Mouse (Mus musculus): ENCODE results near the gene Evi2a.

Gene Evi2a

DNA sequence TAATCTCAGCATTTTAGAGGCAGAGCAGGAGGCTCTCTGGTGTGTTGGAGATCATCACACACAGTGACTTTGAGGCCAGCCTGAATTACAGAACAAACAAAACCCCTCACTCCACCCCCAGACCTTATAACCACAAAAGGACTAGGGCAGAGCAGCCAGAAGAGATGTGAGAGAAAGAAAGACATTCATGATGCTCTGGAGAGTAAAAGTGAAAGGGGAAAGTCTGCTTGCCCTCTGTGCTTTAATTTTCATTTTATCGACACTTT is 6.2 kb downstream of the Evi2a start:
- DNase-seq (ENCODE audit: low read depth, low spot score): no peak

DNA sequence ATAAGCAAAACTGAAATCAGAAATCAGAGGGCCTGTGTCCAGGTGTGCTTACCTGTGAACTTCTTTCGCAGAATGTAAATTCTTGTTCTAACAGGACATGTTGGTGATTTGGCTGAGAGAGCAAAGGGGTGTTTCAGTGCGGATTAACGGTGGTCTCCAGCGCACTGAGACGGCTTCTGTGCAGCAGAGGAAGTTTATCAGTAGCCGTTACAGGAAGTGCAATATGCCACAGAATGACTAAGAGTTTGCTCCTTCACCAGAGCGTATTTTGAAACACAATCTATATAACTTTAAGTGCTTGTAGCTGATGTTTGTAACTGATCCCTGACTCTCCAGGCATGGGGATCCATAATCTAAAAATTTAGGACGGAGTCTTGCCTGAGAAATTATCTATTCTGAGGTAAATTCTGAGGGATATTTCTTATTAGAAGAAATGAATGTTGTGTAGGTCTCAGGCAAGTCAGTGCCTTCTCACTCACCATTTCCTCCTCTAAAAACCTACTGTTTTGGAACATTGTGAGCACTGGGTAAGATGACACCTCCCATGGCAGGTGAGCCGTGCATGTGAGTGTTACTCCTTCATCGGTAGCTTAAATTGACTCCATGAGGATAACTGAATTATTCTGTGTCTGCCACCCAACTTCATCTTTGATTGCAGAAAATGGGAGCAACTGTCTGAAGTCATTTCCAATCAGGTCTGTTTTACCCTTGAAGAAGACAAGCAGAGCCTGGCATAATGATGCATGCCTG is 6.7 kb downstream of the Evi2a start, which contains the start of gene Evi2b:
Evi2b (minus strand) TSS at position 203 of the 750 bp plus-strand sequence.
- DNase-seq (ENCODE audit: low read depth, low spot score): no peak

DNA sequence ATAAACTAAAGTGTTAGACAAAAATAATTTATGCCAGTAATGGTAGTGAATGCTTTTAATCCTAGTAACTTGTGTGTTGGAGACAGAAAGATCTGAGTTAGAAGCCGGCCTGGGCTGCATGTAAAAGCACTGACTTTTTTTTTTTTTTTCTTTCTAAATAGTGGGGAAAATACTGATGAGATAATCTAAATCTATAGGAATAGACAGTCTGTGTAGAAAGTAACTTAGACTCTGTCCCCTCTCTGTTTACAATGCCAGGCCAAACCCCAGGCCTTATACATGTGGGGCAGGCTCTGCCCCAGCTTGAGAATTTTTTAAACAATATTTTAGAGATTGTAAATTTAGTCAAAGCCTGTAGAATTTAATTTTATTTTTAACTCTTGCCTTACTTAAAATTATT is 7.5 kb downstream of the Evi2a start:
- no peak for DNase-seq (ENCODE audit: low read depth, low spot score)

DNA sequence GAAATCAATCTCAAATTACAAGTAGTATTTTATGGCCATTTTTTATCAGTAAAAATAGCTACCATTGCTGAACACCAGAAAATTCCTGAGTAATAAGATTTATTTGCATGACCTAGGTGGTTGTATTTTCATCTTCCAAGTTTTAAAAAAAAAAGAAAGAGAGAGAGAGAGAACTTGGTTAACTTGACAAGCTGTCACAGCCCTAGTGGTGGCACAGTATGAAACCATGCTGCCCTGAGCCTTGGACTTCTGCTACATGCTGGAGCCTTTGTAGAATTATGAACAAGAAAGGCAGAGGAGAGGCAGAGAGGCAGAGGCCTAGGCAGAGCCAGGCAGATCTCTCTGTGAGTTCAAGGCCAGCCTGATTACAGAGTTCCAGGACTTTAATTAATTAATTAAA is 8.5 kb downstream of the Evi2a start:
- DNase-seq (ENCODE audit: low read depth, low spot score): no peak

DNA sequence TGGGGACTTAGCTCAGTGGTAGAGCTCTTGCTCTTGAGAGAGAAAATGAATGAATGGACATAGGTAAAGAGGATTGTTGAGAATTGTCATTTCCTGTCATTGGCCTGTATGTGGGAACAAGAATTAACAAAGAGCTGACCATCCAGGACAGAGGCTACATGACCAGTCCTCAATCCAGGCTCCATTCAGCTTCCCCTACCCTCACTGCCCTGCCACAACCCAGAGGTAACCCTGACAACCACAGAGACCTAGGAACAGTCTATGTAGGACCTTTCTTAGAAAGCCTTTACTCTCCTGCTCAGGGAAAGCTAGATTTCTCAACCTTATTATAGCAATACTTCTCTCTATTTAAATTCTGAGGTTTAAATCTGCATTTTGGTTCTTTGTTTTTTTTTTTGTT is 9.6 kb downstream of the Evi2a start:
- no peak for DNase-seq (ENCODE audit: low read depth, low spot score)

DNA sequence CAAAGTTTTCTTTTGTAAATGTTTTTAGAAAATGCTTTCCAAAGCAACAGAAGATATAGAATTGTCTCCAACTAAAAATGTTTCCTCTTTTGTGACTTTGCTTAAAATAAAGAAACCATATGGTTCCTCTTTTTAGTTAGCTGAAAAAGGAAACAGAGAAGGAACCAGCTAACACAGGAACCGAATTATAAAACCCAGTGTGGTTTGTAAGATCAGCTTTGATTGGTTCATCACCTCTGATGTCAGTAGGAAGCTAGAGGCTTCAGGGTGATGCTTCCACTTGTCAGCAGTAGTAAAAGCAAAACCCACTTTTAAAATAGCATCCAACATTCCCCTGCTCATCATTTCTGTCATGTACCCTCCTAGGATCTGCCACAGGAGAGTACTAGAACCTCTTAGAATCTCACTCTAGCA is 10.5 kb downstream of the Evi2a start:
- no peak for DNase-seq (ENCODE audit: low read depth, low spot score)

DNA sequence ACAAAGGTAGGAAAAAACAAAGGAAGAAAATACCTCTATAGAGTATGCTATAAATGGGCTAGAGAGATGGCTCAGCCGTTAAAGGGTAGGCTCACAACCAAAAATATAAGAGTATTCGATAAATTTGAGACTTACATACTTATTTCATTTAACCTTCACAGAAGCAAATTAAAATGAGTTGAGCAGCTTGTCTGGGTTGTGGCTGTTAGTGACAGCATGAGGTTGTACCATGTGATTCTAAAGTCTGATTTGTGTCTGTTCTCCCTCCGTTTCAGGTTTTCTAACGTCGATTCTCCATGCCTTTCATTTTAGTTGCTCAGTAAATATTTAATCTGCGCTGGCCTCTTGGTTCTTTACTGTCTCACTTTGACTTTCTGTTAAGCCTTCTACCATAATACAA is 11.1 kb downstream of the Evi2a start:
- no peak for DNase-seq (ENCODE audit: low read depth, low spot score)

DNA sequence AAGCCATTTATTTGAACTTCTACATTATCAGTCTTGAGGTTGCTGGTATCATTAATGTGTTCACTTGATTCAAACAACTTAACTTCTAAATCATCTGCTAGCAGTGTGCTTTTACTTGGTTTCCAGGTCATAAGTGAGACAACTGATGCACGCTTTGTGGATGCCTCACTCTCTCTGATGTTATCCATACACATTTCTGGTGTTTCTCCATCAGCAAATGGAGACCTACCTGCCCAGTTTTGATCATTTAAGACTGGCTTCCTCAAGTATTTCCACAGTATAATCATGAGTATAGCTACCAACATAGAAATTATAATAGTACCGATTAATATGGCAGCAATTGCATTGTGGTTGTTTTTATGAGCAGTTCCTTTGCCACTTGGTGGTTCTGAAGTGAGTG is 14.6 kb downstream of the Evi2a start:
- no peak for DNase-seq (ENCODE audit: low read depth, low spot score)

DNA sequence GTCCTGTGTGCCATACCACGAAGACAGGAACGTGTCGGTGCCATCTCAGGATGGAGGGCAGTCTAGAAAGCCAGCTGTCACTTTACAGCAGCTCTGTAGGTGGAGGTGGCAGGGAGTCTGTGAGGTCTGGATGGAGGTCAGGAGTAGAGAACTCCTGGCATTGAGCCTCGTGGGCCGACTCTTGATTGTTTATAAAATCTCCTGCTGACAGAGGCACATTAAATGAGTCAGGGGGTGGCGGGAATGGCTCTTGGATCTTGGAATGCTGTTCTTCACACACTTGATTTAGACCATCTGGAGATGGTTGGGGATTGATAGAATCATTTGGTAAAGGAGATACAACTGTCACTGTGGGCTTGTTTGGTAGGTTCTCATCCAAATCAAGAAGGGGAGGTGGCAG is 15.1 kb downstream of the Evi2a start:
- DNase-seq (ENCODE audit: low read depth, low spot score): no peak

DNA sequence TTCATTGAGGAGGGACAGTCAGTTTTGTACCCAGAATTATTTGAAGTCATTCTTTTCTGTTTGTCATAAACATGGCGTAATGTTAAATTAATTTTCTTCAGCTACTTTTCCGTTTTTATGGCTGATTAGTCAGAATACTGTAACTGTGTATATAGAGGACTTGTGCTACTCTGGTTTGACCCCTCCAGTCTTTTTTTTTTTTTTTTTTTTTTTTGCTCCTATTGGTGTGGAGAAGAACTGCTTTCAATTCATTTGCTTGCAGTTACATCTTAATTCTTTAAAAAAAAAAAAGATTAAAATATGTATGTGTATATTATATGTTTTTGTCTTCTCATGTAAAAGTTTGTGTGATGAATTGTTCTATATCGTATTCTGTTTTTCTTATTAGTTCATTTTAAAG is 18.4 kb downstream of the Evi2a start:
- DNase-seq (ENCODE audit: low read depth, low spot score): no peak

DNA sequence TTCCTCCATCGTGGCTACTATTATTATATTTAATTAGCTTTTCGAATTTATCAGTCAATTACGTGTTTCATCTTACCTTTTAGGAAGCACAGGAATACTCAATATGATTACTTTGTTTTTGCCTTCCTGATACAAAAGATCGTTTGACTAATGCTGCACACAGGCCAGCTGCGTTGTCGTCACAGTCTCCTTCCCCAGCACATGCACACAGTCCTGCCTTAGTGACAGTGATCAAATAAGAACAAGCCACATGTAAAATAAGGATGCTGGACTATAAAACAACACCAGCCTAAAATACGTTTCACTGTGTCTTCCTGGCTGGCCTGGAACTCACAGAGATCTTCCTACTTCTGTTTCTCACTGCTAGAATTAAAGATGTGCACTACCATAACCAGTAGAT is 25.9 kb downstream of the Evi2a start:
- no peak for DNase-seq (ENCODE audit: low read depth, low spot score)

DNA sequence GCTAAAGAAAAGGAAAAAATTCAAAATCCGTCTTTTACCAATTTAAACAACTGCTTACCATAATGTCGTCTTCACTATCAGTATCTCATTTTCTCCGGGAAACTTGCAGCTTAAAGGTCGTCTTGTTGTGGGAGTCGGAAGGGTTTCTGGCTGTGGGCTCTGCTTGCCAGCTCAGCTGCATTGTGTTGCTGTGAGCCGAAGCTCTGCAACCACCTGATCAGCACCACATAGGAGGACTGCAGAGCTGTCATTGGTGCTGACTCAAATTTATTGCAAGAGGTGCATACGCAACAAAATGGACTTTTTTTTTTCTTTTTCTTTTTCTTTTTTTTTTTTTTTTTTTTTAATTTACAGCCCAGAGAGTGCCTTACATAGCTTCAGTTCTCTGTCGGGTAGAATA is 26.6 kb downstream of the Evi2a start, which contains the start of gene Omg:
Omg (minus strand) TSS at position 240 of the 400 bp plus-strand sequence.
- no peak for DNase-seq (ENCODE audit: low read depth, low spot score)

DNA sequence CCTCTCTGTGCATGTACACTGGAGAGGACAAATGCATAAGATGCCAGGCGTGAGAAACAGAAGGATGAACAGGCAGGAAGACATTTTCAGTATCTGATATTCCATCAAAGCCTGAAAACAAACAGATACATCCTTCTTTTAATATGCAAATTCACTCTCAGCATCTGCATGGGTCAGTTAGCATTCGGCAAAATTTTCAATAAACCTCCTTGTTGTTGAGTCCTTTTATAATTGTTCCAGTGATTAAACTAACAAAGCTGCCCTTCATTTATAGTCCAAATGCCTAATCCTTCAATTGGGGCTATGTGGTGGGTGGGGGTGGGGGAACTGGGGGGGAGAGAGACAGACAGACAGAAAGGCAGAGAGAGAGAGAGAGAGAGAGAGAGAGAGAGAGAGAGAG is 27.5 kb downstream of the Evi2a start:
- DNase-seq (ENCODE audit: low read depth, low spot score): no peak

DNA sequence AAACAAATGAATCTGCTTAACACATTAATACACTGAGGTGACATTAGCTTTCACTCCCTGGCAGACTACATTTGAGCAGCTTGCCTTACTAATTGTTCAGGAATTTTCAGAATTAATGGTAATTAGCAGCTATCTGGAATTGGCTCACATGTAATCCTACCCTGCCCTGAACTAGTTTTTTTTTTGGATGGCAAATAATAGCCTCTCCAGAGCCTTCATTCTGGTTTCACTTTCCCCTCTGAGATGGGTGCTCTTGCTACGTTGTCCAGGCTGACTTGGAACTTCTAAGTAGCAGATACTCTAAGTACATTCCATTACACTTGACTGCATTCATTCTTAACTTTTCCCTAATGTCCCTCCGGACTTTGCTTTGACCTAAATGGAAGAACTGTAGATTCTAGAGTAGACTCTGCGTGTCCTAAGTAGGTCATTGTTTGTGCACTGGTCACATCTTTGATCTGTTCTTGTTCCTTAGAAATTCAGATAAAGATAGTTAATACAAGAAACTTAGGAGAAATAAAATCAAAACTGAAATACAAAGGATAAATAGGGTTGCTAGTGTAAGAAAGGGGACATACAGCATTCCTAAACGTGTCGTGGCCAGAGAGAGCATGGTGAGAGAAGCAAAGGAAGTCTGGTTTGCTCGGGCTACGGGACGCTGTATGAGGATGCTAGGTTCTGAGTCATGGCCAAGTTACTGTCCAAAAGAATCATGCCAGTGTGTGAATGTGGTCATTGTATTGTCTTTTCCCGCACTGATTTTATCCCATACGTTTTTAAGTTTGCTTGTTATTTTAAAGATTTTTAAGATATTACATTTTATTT is 35.2 kb downstream of the Evi2a start:
- DNase-seq (ENCODE audit: low read depth, low spot score): no peak

DNA sequence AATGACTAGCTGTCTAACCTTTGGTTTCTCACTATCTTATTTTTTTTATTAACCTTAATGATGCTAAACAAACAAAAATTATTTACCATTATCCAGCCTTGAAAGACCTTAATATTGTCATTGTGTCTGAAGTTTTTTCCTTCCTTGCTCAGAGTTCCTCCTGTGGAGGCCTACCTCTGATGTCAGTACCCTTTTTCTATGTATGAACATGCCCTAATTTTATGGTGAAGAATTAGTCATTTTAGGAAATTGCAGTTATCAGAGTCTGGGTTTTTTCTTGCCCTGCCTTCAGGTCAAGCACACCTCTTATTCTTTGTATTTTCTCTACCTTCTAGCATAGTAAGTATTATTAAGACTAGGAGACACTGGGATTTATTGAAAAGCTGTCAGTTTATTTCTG is 45.7 kb downstream of the Evi2a start:
- DNase-seq (ENCODE audit: low read depth, low spot score): no peak

DNA sequence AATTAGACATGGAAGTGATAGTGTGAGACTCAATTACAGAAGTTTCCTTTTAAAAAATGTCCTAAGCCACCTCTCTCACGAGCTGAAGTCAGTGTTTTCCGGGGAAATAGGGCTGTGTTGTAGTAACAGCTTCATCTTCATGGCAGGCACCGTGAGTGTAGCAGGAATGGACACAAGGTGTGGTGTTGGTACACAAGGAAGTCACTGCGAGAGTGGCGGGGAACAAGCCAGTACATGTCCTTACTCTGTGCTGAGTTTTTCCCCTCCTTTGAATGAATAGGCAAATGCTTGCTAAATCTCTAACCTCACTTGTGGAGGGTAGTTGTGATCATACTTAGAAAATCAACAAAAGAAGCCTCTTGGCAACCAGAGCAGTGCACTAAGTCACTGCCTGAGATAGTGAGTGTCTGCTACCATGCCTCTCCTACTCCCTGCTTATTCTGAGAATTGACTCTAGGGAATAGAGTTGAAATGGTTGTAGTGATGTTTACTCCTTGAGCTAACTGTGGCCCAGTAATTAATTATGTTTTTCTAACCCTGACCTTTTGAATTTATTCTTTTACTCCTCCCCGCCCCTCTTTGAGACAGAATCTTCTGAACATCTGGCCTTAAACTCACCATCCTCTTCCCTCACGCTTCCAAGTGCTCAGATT is 46.4 kb downstream of the Evi2a start:
- no peak for DNase-seq (ENCODE audit: low read depth, low spot score)

DNA sequence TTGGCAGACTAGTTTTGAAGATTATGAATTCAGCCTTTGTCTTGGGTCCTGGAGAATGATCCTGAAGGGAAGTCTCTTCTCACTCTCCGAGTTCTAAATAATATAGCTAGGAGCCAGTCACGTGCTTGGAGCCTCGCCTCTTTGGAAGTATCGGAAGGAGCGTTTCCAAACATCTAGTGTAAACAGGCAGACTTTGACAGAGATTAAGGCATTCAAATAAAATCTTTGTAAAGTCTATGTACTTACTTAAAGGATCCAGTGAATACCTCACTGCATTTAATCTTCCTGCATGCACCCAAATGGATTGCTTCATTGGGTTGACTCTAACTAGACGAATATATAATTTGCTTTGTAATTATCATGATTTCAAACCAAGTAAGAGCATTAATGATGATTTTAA is 47.0 kb downstream of the Evi2a start:
- DNase-seq (ENCODE audit: low read depth, low spot score): no peak

Measured in c-Kit-negative CD71-positive TER-119-positive erythroid progenitor cells, embryonic 14.5 days (primary cell).